Mouse (Mus musculus) intestine, postnatal 0 days (tissue): ENCODE data around the gene Per3. TPM values are rescaled to one million over a fixed set of nuclear protein-coding genes. Genes with fewer than 3 reads are reported as not detected.

ENCODE experiments used
- ATAC-seq: fragments of 200-750 bp; cut with Nextera tagmentation; 2 replicates; pipeline ENCODE4 v1.8.0; 2017; ENCODE audit warnings: mild to moderate bottlenecking, moderate TSS enrichment, moderate library complexity
- H3K27ac ChIP-seq: fragments of 300-500 bp; sonication (generic); 2 replicates; pipeline ENCODE4 v1.5.1; 2014; ENCODE audit warnings: mild to moderate bottlenecking, low read depth, low read length, moderate library complexity
- H3K27me3 ChIP-seq: fragments of 300-500 bp; sonication (generic); replicated peaks from 2 replicates; pipeline ENCODE4 v1.6.1; 2014; ENCODE audit warnings: low read length, mixed read lengths; ENCODE audit not compliant: control insufficient read depth, insufficient read depth
- H3K36me3 ChIP-seq: fragments of 300-500 bp; sonication (generic); 2 replicates; pipeline ENCODE4 v1.6.1; 2014; ENCODE audit warnings: mild to moderate bottlenecking, moderate library complexity; ENCODE audit not compliant: control insufficient read depth, insufficient read depth
- H3K4me1 ChIP-seq: fragments of 300-500 bp; sonication (generic); replicated peaks from 2 replicates; pipeline ENCODE4 v1.6.1; 2014; ENCODE audit warnings: antibody characterized with exemption, low read length, mixed read lengths; ENCODE audit not compliant: control insufficient read depth, insufficient read depth
- H3K4me2 ChIP-seq: fragments of 300-500 bp; sonication (generic); replicated peaks from 2 replicates; pipeline ENCODE4 v1.6.1; 2014; ENCODE audit warnings: low read depth, mild to moderate bottlenecking, moderate library complexity
- H3K4me3 ChIP-seq: fragments of 300-500 bp; sonication (generic); 2 replicates; pipeline ENCODE4 v1.5.1; 2014; ENCODE audit warnings: low read depth, low read length
- H3K9ac ChIP-seq: fragments of 300-500 bp; sonication (generic); 2 replicates; pipeline ENCODE4 v1.6.1; 2014; ENCODE audit warnings: mild to moderate bottlenecking, low read depth, low read length
- H3K9me3 ChIP-seq: fragments of 300-500 bp; sonication (generic); 2 replicates; pipeline ENCODE4 v1.6.1; 2016; ENCODE audit warnings: mixed run types; ENCODE audit not compliant: control insufficient read depth
- CTCF ChIP-seq: sonication (generic); IDR thresholded peaks from 2 replicates; pipeline ENCODE4 v1.5.1; 2016; ENCODE audit warnings: low read depth, mild to moderate bottlenecking, control low read depth, antibody characterized with exemption, moderate library complexity
- WGBS: fragments of 180-500 bp; shearing (Covaris S2); extraction: QIAGEN DNeasy Blood & Tissue Kit; methylation state at CpG from one replicate; pipeline ENCODE4 v1.1.7; 2014; 5-methylcytosine and 5-hydroxymethylcytosine counted together
- polyA plus RNA-seq: library from polyadenylated mRNA; unstranded; fragments of >200 nt; fragmentation: Nextera tagmentation; extraction: Ambion mirVana; gene quantifications from 2 replicates; pipeline ENCODE4 v1.2.1, GENCODE M21; 2015

The Per3 gene
- polyA plus RNA-seq, 1 experiment from 2014 or later = 2.1 TPM

- H3K9me3 ChIP-seq = no peaks in the 10 kb centered on the region
- H3K36me3 ChIP-seq = no peaks in the 10 kb centered on the region
- H3K4me3 ChIP-seq = no peak overlapping the region
- H3K27me3 ChIP-seq = no peaks in the 10 kb centered on the region
- H3K4me2 ChIP-seq = no peak overlapping the region
- no peak for TF ChIP-seq CTCF
- no peak overlapping the region for H3K27ac ChIP-seq
- ATAC-seq = no peak
- H3K9ac ChIP-seq = no peak overlapping the region
- WGBS = 76% methylated on average over 8 of the region's 8 CpGs
- H3K4me1 ChIP-seq = no peaks in the 10 kb centered on the region
Measured at GRCm38 (mm10) chr4:150968956-150969355, 75.5 kb downstream of the Per3 start.

- Histone ChIP-seq H3K4me1 (no peaks in the 10 kb centered on the region), H3K4me3 (no peak overlapping the region), H3K27me3 (no peaks in the 10 kb centered on the region), H3K27ac (no peak overlapping the region), H3K36me3 (no peaks in the 10 kb centered on the region), H3K9ac (no peak overlapping the region), H3K9me3 (no peaks in the 10 kb centered on the region), H3K4me2 (no peak overlapping the region)
- TF ChIP-seq CTCF = peak; percentile 83
- 16% methylated on average over 7 of the region's 7 CpGs for WGBS
- no peak for ATAC-seq
Measured at GRCm38 (mm10) chr4:150966556-150966955, 77.9 kb downstream of the Per3 start.

GRCm38 (mm10) chr4:150965555-150965951 lies 78.9 kb downstream of the Per3 start:
- no peak; the same call in 1 of the 2 replicates for TF ChIP-seq CTCF
- Histone ChIP-seq H3K27me3 (no peaks in the 10 kb centered on the region), H3K4me1 (no peaks in the 10 kb centered on the region), H3K4me2 (no peak overlapping the region), H3K9me3 (no peaks in the 10 kb centered on the region), H3K36me3 (no peaks in the 10 kb centered on the region), H3K27ac (no peak overlapping the region), H3K9ac (no peak overlapping the region), H3K4me3 (no peak overlapping the region)
- 68% methylated on average over 11 of the region's 11 CpGs for WGBS
- ATAC-seq = no peak

GRCm38 (mm10) chr4:150964635-150965554 lies 79.6 kb downstream of the Per3 start:
- Histone ChIP-seq H3K9ac (no peak overlapping the region), H3K27me3 (no peaks in the 10 kb centered on the region), H3K27ac (no peak overlapping the region), H3K4me2 (peak overlapping the region; percentile 60), H3K4me1 (no peaks in the 10 kb centered on the region), H3K9me3 (no peaks in the 10 kb centered on the region), H3K36me3 (no peaks in the 10 kb centered on the region), H3K4me3 (peak overlapping the region; percentile 27)
- 13% methylated on average over 25 of the region's 25 CpGs for WGBS
- ATAC-seq = peak; percentile 61
- TF ChIP-seq CTCF = peak; percentile 87

- no peak for ATAC-seq
- H3K27ac ChIP-seq = no peak overlapping the region
- H3K9ac ChIP-seq = no peak overlapping the region
- no peak overlapping the region for H3K4me3 ChIP-seq
- H3K27me3 ChIP-seq = no peaks in the 10 kb centered on the region
- 73% methylated on average over 2 of the region's 2 CpGs for WGBS
- no peak for TF ChIP-seq CTCF
- no peaks in the 10 kb centered on the region for H3K36me3 ChIP-seq
- no peak overlapping the region for H3K4me2 ChIP-seq
- H3K9me3 ChIP-seq = no peaks in the 10 kb centered on the region
- H3K4me1 ChIP-seq = no peaks in the 10 kb centered on the region
Measured at GRCm38 (mm10) chr4:150963711-150964110, 80.8 kb downstream of the Per3 start.

GRCm38 (mm10) chr4:150962231-150962630 lies 82.2 kb downstream of the Per3 start:
- ATAC-seq = no peak
- no peak for TF ChIP-seq CTCF
- Histone ChIP-seq H3K27ac (no peak overlapping the region), H3K9me3 (no peaks in the 10 kb centered on the region), H3K36me3 (no peaks in the 10 kb centered on the region), H3K9ac (no peak overlapping the region), H3K27me3 (no peaks in the 10 kb centered on the region), H3K4me3 (no peak overlapping the region), H3K4me1 (no peaks in the 10 kb centered on the region), H3K4me2 (no peak overlapping the region)
- 45% methylated on average over 6 of the region's 6 CpGs for WGBS
